Mouse (Mus musculus) adrenal gland, postnatal 10 days (tissue): ENCODE results near the gene Tmem204. TPM values are rescaled to one million over a fixed set of nuclear protein-coding genes. Genes with fewer than 3 reads are reported as not detected.

Source experiments
- DNase-seq: peaks from one replicate; pipeline ENCODE4 v3.0.0; 2021; ENCODE audit warnings: mixed read lengths
- total RNA-seq, 2 experiments: library from RNA; stranded (reverse); gene quantifications; 2 replicates each; pipeline ENCODE4 v1.2.3; 2021

Gene Tmem204
- total RNA-seq, 2 experiments from 2014 or later = 23.1 to 31.8 TPM

DNA sequence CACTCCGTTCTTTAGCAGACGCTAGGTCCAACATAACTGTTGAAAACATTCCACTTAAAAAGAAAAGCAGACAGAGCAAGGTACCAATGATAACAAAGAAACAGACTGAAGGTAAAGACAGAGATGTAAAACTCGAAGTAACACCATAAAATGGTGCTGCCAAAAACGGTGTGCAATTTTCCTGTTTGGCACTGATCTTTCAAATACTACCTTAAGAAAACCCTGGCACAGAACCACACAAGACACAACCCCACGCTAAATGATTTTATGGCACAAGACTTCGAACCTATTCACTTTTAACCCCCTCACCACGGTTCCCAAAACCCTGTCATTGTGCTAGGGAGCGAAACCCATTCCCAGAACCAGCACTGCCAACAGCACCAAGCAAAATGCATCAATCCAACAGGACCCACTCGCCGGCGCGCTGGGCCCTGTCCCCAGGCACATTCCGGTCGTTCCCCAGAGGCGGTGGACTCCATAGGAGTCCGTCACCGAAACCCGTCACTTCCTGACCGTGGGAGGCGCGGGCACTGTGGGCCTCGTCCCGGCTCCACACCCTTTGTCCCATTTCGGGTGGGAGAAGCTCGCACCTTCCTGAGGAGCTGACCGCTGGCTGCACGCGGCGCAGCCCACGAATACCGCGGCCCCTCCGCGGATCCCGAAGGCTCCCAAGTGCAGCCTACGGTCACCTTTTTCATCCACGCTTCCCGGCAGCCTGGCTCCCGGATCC is 68.4 kb downstream of the Tmem204 start:
- DNase-seq = peak; percentile 67

DNA sequence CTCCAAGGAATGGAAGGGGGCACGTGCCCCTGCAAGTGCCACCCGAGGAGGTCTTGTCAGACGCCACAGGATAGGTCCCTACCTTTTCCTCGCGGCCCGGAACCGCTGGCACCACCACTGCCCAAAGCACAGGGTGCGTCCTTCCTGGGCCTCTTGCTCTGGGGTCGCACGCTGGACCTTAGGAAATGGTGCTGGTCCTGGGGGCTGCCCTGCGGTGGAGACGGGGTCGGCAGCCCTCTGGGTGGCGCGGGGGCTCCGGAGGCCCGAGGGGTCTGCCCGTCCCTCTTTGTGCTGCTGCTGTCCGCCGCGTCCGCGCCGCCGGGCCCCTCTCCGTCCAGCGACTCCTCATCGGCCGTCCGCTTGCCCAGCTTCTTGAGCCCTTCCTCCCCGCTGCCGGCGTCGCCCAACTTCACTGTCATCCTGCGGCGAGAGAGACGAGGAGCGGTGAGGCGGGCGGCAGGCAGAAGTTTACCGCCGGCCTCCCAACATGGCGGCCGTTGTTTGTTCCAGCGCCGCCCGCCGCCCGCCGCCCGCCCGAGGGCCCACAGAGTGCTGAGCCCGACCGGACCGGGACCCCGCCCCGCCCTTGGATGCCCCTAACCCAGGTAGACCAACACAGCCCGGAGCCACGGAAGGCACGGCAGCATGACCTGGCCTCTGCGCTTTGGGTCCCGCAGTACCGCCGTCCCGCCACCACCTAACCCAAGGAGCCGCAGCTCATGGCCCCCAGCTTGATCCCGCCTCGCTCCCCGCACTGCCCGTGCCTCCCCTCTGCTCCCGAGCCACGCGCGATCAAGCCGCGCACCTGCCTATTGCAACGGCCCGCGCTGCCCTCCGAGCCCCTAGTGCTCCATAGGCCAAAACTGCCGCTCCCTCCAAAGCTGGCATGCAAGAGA is 69.5 kb downstream of the Tmem204 start:
- DNase-seq = peak; percentile 54

Other genes with a start within 250 kb of the Tmem204 start
- gene Hagh, start 243.4 kb downstream of the Tmem204 start, total RNA-seq = 100 to 1,000 TPM; 132 to 147 TPM
- gene Fahd1, start 233.2 kb downstream of the Tmem204 start, total RNA-seq = 10 to 100 TPM; 43.4 to 52.2 TPM
- gene Igfals, start 217.6 kb downstream of the Tmem204 start, total RNA-seq = 10 to 100 TPM in 1 of 2 experiments, 1 to 10 TPM in 1; 9.1 to 17.1 TPM
- 10 to 100 TPM; 42.2 to 43.7 TPM for gene Nubp2, start 197.2 kb downstream of the Tmem204 start, total RNA-seq
- gene Spsb3, start 196.9 kb downstream of the Tmem204 start, total RNA-seq = 10 to 100 TPM; 31.5 to 35.6 TPM
- 10 to 100 TPM; 30.2 to 45.4 TPM for gene Eme2, start 188.5 kb downstream of the Tmem204 start, total RNA-seq
- 100 to 1,000 TPM; 123 to 140 TPM for gene Mrps34, start 188.5 kb downstream of the Tmem204 start, total RNA-seq
- gene Nme3, start 187.1 kb downstream of the Tmem204 start, total RNA-seq = 10 to 100 TPM; 43.6 to 51.3 TPM
- gene Mapk8ip3, start 146.6 kb downstream of the Tmem204 start, total RNA-seq = 100 to 1,000 TPM in 1 of 2 experiments, 10 to 100 TPM in 1; 63.8 to 110 TPM
- 10 to 100 TPM; 38.4 to 44.4 TPM for gene Jpt2, start 122.9 kb downstream of the Tmem204 start, total RNA-seq
- gene Cramp1l, start 67.8 kb downstream of the Tmem204 start, total RNA-seq = 10 to 100 TPM; 18.7 to 20.0 TPM
- 10 to 100 TPM; 25.0 to 28.2 TPM for gene Ift140, start 67.5 kb downstream of the Tmem204 start, total RNA-seq
- 10 to 100 TPM; 17.6 to 30.4 TPM for gene Telo2, start 32.4 kb upstream of the Tmem204 start, total RNA-seq
- under 1 TPM; 0.18 to 0.69 TPM for gene Ptx4, start 37.2 kb upstream of the Tmem204 start, total RNA-seq
- gene Clcn7, start 49.8 kb upstream of the Tmem204 start, total RNA-seq = 10 to 100 TPM; 29.8 to 33.3 TPM
- not detected for gene Ccdc154, start 78.9 kb upstream of the Tmem204 start, total RNA-seq
- not detected for gene Gm38655, start 91.9 kb upstream of the Tmem204 start, total RNA-seq
- gene BC003965, start 101.0 kb upstream of the Tmem204 start, total RNA-seq = 10 to 100 TPM; 19.8 to 24.3 TPM
- gene Unkl, start 104.8 kb upstream of the Tmem204 start, total RNA-seq = 10 to 100 TPM; 12.3 to 19.8 TPM
- 10 to 100 TPM; 30.6 to 30.7 TPM for gene Gnptg, start 156.5 kb upstream of the Tmem204 start, total RNA-seq
- gene Tsr3, start 156.6 kb upstream of the Tmem204 start, total RNA-seq = 10 to 100 TPM; 22.1 to 22.6 TPM
- 10 to 100 TPM in 1 of 2 experiments, 1 to 10 TPM in 1; 6.4 to 11.8 TPM for gene Baiap3, start 172.8 kb upstream of the Tmem204 start, total RNA-seq
- 100 to 1,000 TPM; 221 to 242 TPM for gene Ube2i, start 191.0 kb upstream of the Tmem204 start, total RNA-seq
- gene Prss34, start 214.8 kb upstream of the Tmem204 start, total RNA-seq = 1 to 10 TPM; 1.8 to 2.4 TPM
- gene Prss28, start 225.1 kb upstream of the Tmem204 start, total RNA-seq = not detected
- not detected for gene Prss29, start 235.1 kb upstream of the Tmem204 start, total RNA-seq